Mouse (Mus musculus) thymus, adult 2 months (tissue): ENCODE results near the gene Olfr44. TPM values are rescaled to one million over a fixed set of nuclear protein-coding genes. Genes with fewer than 3 reads are reported as not detected.

Experiments used
- DNase-seq: peaks from one replicate; pipeline ENCODE4 v3.0.0; 2021
- H3K27ac ChIP-seq: fragments of 200-500 bp; 2 replicates; pipeline ENCODE4 v1.5.1; 2012; ENCODE audit warnings: low read length, control low read depth; ENCODE audit not compliant: control insufficient read depth, insufficient read depth
- H3K27me3 ChIP-seq: fragments of 200-500 bp; 2 replicates; pipeline ENCODE4 v1.6.1; 2012; ENCODE audit warnings: mild to moderate bottlenecking, low read length, moderate library complexity, mixed read lengths; ENCODE audit not compliant: control insufficient read depth, insufficient read depth
- H3K36me3 ChIP-seq: fragments of 200-500 bp; 2 replicates; pipeline ENCODE4 v1.6.1; 2012; ENCODE audit warnings: mild to moderate bottlenecking, low read length, moderate library complexity; ENCODE audit not compliant: control insufficient read depth, insufficient read depth
- H3K4me1 ChIP-seq: fragments of 200-500 bp; replicated peaks from 2 replicates; pipeline ENCODE4 v1.6.1; 2012; ENCODE audit warnings: low read length; ENCODE audit not compliant: control insufficient read depth, insufficient read depth
- H3K4me3 ChIP-seq: fragments of 200-500 bp; 2 replicates; pipeline ENCODE4 v1.5.1; 2012; ENCODE audit warnings: mild to moderate bottlenecking, low read length, control low read depth, moderate library complexity; ENCODE audit not compliant: control insufficient read depth, insufficient read depth
- CTCF ChIP-seq: fragments of 200-500 bp; IDR thresholded peaks from 2 replicates; pipeline ENCODE4 v1.5.1; 2012; ENCODE audit warnings: mild to moderate bottlenecking, control low read depth, low read length, moderate library complexity, borderline replicate concordance; ENCODE audit not compliant: control insufficient read depth, poor library complexity, insufficient read depth; ENCODE audit errors: extremely low read depth
- POLR2A ChIP-seq: fragments of 200-500 bp; IDR thresholded peaks from 2 replicates; pipeline ENCODE4 v1.6.1; 2012; ENCODE audit warnings: mild to moderate bottlenecking, low read length, control low read depth, moderate library complexity; ENCODE audit not compliant: control insufficient read depth, poor library complexity, insufficient read depth; ENCODE audit errors: extremely low read depth
- WGBS: fragments of 180-500 bp; shearing (Covaris S2); methylation state at CpG from one replicate; pipeline ENCODE4 v1.1.7; 2018; 5-methylcytosine and 5-hydroxymethylcytosine counted together
- polyA plus RNA-seq: library from polyadenylated mRNA; depleted of rRNA; stranded (reverse); fragments of >200 nt; gene quantifications from 2 replicates; pipeline ENCODE4 v1.2.3, GENCODE M21; 2012; rRNA removed

Gene Olfr44
- polyA plus RNA-seq, 1 experiment = not detected

- 92% methylated on average over 6 of the region's 6 CpGs for WGBS
Measured at GRCm38 (mm10) chr9:39456401-39456800, 37.4 kb downstream of the Olfr44 start, which contains the start of gene Olfr954. TSS of gene Olfr954 (plus strand) at chr9:39456701.

More at GRCm38 (mm10) chr9:39456401-39456800, 37.4 kb downstream of the Olfr44 start, which contains the start of gene Olfr954:
- H3K4me1 ChIP-seq = no peaks in the 10 kb centered on the region
- no peaks in the 10 kb centered on the region for H3K36me3 ChIP-seq
- no peak within 1 kb of the TSS for H3K27ac ChIP-seq
- no peak within 1 kb of the TSS for H3K4me3 ChIP-seq
- TF ChIP-seq POLR2A (no peak), CTCF (no peak)
- H3K27me3 ChIP-seq = no peaks in the 10 kb centered on the region
- DNase-seq = no peak

Other genes with a start within 250 kb of the Olfr44 start
- not detected in 2 replicates for gene Olfr1537, start 244.0 kb downstream of the Olfr44 start, polyA plus RNA-seq
- not detected in 2 replicates for gene Olfr945, start 217.2 kb downstream of the Olfr44 start, polyA plus RNA-seq
- gene Olfr948, start 167.9 kb downstream of the Olfr44 start, polyA plus RNA-seq = not detected in 2 replicates
- gene Olfr951, start 106.6 kb downstream of the Olfr44 start, polyA plus RNA-seq = not detected in 2 replicates
- gene Olfr952, start 66.8 kb downstream of the Olfr44 start, polyA plus RNA-seq = not detected in 2 replicates
- gene Olfr954, start 37.3 kb downstream of the Olfr44 start, polyA plus RNA-seq = not detected in 2 replicates
- gene Olfr955, start 22.1 kb downstream of the Olfr44 start, polyA plus RNA-seq = not detected in 2 replicates
- gene Olfr957, start 21.8 kb upstream of the Olfr44 start, polyA plus RNA-seq = not detected in 2 replicates
- not detected in 2 replicates for gene Olfr958, start 60.1 kb upstream of the Olfr44 start, polyA plus RNA-seq
- gene Olfr959, start 81.6 kb upstream of the Olfr44 start, polyA plus RNA-seq = not detected in 2 replicates
- gene AW551984, start 110.4 kb upstream of the Olfr44 start, polyA plus RNA-seq = 0.63 and 1.1 TPM in 2 replicates
- gene Olfr148, start 116.7 kb upstream of the Olfr44 start, polyA plus RNA-seq = not detected in 2 replicates
- gene Olfr960, start 127.4 kb upstream of the Olfr44 start, polyA plus RNA-seq = not detected in 2 replicates
- gene Olfr961, start 151.1 kb upstream of the Olfr44 start, polyA plus RNA-seq = not detected in 2 replicates
- not detected in 2 replicates for gene Olfr963, start 173.2 kb upstream of the Olfr44 start, polyA plus RNA-seq
- gene Olfr149, start 213.1 kb upstream of the Olfr44 start, polyA plus RNA-seq = not detected in 2 replicates
- gene Olfr965, start 217.4 kb upstream of the Olfr44 start, polyA plus RNA-seq = not detected in 2 replicates
- gene Olfr150, start 237.0 kb upstream of the Olfr44 start, polyA plus RNA-seq = not detected in 2 replicates